Mouse (Mus musculus) skeletal muscle tissue, adult 2 months (tissue): ENCODE results near the gene Tmem115.
"Not testable (repeated sequence)": the region's sequence is repeated elsewhere in the genome, so short reads cannot be mapped to it uniquely, and the experiment has no call there.

Experiments
- DNase-seq: peaks from one replicate; pipeline ENCODE4 v3.0.0-alpha.2; 2012; ENCODE audit warnings: low read depth, low spot score

The Tmem115 gene

GRCm38 (mm10) chr9:107549297-107550074 lies 15.7 kb downstream of the Tmem115 start:
- DNase-seq: no peak

DNA sequence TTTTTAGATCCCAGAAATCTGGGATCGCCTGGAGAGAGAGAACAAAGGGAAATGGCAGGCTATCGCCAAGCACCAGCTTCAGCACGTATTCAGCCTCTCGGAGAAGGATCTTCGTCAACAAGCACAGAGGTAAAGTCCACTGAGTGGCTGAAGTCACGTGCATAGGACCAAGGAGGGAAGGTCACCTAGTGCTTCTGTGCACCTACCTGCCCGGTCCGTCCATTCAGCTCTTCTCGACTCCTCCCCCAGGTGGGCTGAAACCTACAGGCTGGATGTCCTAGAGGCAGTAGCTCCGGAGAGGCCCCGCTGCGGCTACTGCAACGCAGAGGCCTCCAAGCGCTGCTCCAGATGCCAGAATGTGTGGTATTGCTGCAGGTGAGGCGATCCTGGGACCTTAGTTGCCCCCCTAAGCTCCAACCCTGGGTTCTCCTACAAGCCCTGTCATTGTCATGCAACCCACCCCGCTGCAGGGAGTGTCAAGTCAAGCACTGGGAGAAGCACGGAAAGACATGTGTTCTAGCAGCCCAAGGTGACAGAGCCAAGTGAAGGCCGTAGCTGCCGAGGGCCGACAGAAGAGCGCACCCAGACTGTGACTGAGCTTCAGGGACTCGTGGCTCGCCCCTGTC lies 16.9 kb downstream of the Tmem115 start:
- DNase-seq: no peak

GRCm38 (mm10) chr9:107551117-107551889 lies 17.6 kb downstream of the Tmem115 start, which contains the start of gene Rassf1:
Gene Rassf1 (plus strand): TSS chr9:107551555.
- DNase-seq: no peak

DNA sequence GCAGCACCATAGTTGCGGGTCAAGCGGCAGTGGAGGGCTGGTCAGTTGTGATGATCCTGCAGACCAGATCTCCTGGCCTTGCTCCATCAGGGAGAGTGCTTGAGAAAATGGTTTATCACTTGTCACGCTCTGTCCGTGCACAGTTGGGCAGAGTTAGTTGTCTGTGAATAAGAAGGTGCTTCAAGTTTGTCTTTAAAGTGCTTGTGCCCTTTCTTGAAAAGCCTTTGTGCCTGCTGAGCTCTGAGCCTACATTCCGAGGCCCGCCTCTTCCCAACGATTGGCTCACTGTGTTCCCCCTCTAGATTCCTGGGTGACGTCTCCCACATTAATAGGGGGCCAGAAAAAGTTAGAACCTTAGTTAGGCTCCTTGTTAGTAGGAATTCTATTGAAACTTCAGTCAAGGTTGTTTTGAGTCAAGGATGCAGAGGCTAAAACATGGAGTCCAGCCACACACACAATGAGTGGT lies 18.2 kb downstream of the Tmem115 start:
- no peak for DNase-seq

DNA sequence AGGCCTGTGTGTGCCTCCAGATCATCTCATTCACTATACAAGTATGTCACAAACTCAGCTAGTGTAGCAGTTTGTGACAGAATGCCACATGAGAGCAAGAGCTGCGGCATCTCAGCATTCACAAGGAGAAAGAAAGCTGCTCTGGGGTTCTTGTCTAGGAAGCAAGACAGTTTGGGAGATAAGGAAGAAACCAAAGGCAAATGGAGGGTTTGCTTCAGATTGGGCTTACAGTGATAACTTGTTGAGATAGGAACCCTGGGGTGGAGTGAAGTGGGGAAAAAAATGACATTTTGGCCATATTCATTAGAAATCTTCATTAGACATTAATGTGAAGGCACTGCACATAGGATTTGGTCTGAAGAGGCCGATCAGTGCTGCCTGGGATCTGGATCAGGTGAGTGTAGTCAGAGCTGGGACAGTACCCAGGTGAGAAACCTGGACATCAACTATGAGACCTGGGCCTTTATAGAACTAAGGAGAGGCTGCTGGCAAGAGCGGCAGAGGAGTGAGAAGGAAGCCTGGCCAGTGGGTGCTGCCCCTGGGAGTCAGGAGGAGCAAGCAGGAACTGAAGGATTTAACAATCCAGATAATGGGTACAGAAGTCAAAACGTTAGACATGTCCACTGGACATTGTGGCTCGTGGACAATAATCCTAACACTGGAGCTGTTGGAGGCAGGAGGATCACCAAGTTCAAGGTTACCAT lies 19.1 kb downstream of the Tmem115 start:
- DNase-seq: no peak

- no peak for DNase-seq
Measured at GRCm38 (mm10) chr9:107553541-107554318, 20.0 kb downstream of the Tmem115 start.

DNA sequence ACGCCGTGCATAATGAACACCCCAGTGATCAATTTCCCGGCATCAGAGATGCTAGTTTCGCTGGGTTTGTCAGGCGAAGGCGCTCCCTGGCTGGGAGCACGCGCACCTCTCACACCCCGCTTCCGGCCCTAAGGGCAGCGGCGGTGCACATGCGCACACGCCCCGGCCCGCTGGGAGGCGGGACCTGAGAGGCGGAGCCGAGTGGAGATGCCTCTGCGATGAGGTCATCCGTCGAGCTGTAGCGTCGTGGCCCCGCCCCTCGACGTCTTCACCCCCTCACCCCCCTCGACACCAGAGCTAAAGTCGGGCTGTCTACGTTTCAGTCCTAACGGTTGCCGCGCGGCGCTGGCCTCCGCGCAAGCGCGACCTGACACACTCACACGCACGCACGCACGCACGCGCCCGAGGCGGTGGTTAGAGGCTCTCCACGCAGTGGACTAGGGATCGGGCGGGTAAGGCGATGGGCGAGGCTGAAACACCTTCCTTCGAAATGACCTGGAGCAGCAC lies 20.6 kb downstream of the Tmem115 start:
- peak; percentile 99 for DNase-seq

GRCm38 (mm10) chr9:107555031-107555457 lies 21.3 kb downstream of the Tmem115 start:
- DNase-seq: peak; percentile 77

DNA sequence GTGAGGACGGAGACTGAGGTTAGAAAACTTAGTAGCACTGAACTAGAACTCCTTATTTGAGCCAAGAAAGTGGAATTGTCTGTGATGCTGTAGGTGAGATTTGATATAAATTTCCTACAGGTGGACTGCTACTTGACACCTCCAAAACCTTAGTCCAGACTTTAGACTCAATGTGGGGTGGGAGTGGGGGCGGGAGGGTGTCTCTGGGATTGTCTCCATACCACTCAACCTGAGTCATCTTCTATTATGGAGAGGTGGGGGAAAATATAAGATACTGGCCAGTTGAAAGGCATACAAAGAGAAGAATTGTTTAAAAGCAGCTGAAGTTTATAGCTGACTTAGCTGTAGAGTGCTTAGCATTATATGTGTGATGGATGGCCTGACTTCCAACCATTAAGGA lies 22.0 kb downstream of the Tmem115 start:
- DNase-seq: no peak

DNA sequence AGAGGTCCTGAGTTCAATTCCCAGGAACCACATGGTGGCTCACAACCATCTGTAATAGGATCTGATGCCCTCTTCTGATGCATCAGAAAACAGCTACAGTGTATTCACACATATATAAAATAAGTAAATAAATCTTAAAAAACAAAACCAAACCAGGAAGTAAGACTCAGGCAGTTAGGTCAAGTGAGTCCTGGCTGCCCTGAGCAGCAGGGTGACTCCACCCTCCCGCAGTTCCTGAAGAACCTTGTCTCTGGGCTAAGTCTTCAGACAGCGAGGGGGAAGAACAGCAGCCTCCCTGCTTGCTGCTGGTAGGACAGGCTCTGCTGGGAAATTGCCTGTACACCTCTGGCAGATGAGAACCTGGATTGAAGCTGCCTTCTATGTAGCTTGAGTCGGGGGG lies 22.6 kb downstream of the Tmem115 start:
- no peak for DNase-seq

DNA sequence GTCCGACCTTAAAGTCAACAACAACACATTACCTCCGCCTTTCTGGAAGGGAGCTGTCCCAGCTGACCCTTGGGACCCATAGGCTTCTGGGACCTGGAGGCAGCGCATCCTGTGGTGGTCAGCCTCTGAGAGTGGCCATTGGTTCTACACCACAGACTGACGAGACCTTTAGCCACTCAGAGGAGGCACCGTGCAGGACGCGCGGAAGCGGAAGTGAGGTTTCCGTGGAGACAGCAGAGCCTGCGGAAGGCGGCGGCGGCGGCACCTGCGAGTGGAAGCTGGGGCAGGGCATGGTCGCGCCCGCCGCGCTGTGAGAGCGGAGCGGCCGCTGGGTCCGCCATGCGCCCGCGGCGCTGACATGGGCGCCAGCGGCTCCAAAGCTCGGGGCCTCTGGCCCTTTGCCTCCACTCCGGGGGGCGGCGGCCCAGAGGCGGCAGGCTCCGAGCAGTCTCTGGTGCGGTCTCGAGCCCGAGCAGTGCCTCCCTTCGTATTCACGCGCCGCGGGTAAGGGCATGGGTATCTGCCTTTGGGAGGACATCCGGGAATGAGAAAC lies 29.4 kb downstream of the Tmem115 start, which contains the start of gene Tusc2:
Gene Tusc2 (plus strand): TSS at position 227 of the 553 bp plus-strand sequence.
- peak; percentile 95 for DNase-seq

DNA sequence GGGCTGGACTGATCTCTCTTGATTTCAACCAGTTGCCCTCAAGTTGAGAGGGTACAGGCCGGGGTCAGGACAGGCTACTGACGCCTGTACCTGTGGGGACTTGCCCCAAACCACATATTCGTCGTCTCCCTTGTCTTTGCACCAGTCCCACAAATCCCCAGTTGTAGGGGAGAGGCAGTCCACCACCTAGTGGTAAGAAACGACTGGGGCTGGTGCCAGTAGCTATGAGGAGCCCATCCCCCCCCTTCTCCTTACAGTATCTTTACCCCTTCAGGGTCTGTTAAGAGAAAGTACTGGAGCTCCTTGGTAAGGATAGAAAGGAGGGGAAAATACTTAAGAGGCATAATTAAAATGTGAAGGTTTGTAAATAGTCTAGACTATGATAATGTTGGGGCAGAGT lies 31.8 kb downstream of the Tmem115 start:
- DNase-seq: not testable (repeated sequence)

DNA sequence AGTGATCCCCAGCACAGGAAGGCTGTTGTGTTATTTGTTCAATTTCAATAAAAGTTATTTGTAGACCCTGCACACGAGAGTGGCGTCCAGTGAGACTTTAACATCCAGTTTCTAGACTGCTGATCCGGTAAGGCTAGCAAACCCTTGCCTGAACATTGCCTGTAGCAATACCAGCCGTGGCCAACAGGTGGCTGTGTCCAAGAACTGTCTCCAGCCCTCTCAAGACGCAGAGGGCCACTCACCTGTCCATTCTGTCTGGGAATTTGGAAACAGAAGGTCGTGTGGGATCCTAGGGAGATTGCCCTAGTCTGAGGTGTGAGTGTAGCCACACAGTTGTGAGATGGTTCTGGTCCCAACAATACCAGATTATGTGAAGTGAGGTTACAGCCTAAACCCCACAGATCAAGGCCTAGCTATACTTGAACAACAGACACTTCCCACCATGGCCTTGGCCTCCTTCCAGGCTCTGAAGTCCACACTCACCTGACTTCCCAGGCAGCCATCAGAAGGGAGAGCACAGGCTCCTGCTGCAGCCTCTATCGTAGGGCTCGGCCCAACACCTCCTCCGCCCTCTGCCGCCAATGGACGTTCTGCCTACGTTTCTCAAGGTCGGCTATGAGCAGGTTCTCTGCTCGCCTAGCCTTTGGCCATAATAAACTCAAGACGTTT lies 32.4 kb downstream of the Tmem115 start:
- DNase-seq: peak; percentile 67

DNA sequence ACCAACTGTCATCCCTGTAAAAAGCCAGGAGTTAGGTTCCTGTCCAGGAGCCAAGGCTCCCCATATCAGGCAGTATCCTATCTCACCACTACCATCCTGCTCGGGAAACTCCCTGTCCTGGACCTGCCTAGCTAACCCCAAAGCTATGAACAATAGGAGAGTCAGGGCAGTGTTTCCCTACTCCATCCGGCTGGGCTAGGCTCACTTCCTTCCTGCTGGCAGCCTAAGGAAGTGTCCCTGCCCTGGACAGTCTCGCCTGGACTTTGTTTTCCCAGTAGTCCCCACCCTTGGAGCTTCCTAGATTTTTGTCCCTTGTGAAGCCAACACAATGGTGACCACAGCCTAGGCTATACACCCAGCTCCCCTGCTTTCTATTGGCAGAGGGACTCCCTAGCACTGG lies 33.1 kb downstream of the Tmem115 start:
- no peak for DNase-seq

- DNase-seq: no peak
Measured at GRCm38 (mm10) chr9:107567702-107568319, 34.1 kb downstream of the Tmem115 start, which contains the start of gene Hyal2. Gene Hyal2 (plus strand): TSS chr9:107567945.

DNA sequence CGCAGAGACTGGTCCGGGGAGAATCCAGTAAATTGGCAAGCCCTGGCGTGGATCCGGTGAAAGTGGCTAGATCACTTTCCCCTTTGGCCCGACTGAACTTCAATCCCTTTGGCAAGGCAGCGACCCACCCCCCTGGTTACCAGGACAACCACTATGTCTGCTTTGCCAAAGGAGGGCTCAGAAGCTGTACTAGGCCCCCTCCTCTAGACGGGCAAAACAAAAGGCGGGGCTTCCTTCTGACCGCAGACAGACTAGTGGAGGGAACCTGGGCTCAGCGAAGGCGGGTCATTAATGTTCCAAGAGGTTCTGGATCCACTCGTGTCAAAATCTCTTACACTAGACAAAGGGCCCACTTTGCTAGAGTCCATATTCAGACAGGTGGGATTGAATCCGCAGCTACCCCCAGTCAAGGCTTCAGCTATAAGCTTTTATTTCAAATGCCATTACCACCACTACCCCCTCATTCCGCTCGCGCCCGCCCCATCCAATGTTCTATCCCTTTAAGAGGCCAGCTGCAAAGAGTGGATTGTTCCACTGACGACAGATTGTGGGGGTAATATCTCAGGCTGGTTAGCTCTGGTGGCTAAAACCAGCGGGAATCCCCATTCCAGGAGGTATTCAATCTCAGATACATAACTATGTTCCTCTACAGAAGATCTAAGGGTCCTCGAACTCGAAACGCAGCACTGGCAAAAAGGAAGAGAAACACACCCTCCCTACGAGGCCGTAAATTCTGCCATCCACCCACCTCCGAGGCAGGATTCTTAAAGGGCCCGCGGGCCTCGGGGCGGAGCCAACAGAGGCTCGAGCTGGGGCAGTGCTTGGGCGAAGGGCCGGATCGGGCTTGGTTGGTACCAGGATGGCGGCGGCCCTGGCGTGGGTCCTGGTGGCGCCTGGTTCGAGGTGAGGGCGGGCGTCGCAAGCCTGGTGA lies 34.9 kb downstream of the Tmem115 start:
- peak; percentile 68 for DNase-seq

- DNase-seq: no peak
Measured at GRCm38 (mm10) chr9:107569270-107569669, 35.5 kb downstream of the Tmem115 start.

- DNase-seq: no peak
Measured at GRCm38 (mm10) chr9:107570016-107570415, 36.3 kb downstream of the Tmem115 start.
